Mouse (Mus musculus) ES-E14 (cell line): ENCODE measurements around the gene Ccdc40.

Source experiments
- CHD2 ChIP-seq: IDR thresholded peaks from 2 replicates; pipeline ENCODE4 v1.6.1; 2014; ENCODE audit warnings: mild to moderate bottlenecking, low read depth, low read length, inconsistent platforms
- MAFK ChIP-seq: IDR thresholded peaks from 2 replicates; pipeline ENCODE4 v1.6.1; 2014; ENCODE audit warnings: mild to moderate bottlenecking, low read depth, low read length, inconsistent platforms; ENCODE audit not compliant: insufficient read depth
- ZNF384 ChIP-seq: IDR thresholded peaks from 2 replicates; pipeline ENCODE4 v1.6.1; 2012; ENCODE audit warnings: low read depth, low read length, inconsistent platforms

- TF ChIP-seq MAFK (no peak), ZNF384 (no peak), CHD2 (no peak)
Observed at GRCm38 (mm10) chr11:119310621-119311020, 82.2 kb downstream of the Ccdc40 start.
